Mouse (Mus musculus): ENCODE data around the gene Galnt4. TPM values are rescaled to one million over a fixed set of nuclear protein-coding genes. Genes with fewer than 3 reads are reported as not detected.
"Not testable (repeated sequence)": the region's sequence is repeated elsewhere in the genome, so short reads cannot be mapped to it uniquely, and the experiment has no call there.

The Galnt4 gene
- polyA plus RNA-seq, 1 experiment from 2014 or later = 5.5 TPM

- no peak overlapping the region for H3K27ac ChIP-seq
- no peak overlapping the region for H3K9ac ChIP-seq
- no peak overlapping the region for H3K4me3 ChIP-seq
- WGBS = 86% methylated on average over 11 of the region's 11 CpGs
- H3K36me3 ChIP-seq = no peaks in the 10 kb centered on the region
- no peaks in the 10 kb centered on the region for H3K27me3 ChIP-seq
- no peaks in the 10 kb centered on the region for H3K9me3 ChIP-seq (replicated peaks)
- H3K4me2 ChIP-seq = no peak overlapping the region
- no peak for ATAC-seq (replicated peaks; ENCODE audit: insufficient number of reproducible peaks, insufficient read depth, low FRiP score, low read depth)
- peaks cover 16% of the 10 kb centered on the region for H3K4me1 ChIP-seq (replicated peaks)
Measured at GRCm38 (mm10) chr10:99132595-99133272, 24.8 kb downstream of the Galnt4 start.

DNA sequence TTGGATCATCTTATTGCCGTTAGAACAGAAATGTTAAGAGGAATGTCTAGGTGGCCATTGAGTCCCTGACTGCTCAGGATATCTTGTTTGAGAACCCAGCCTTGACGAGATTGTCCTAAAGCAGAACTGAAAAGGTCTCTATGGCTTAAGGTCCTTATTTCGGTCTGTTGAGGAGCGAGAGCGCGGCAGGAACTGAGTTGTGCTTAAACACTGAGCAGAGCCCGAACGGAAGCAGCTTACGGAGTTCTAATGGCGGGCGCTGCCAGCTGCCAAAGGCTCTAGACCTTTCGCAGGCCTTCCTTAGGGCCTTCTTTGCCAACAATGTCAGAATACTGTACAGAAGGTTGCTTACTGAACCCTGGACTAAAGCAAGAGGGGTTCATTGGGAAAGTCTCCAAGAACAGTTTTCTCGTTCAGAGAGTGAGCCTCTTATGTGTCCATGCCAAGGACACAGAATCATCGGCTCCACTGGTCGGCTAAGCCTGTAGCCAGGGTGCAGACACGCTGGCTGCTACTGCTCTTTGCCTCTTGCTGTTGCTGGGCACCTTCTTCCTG, 25.4 kb downstream of the Galnt4 start:
- no peaks in the 10 kb centered on the region for H3K9me3 ChIP-seq (replicated peaks)
- no peak overlapping the region for H3K9ac ChIP-seq
- no peaks in the 10 kb centered on the region for H3K36me3 ChIP-seq
- H3K4me3 ChIP-seq = no peak overlapping the region
- ATAC-seq (replicated peaks; ENCODE audit: insufficient number of reproducible peaks, insufficient read depth, low FRiP score, low read depth) = no peak
- H3K4me1 ChIP-seq (replicated peaks) = peaks cover 16% of the 10 kb centered on the region
- no peak overlapping the region for H3K4me2 ChIP-seq
- WGBS = 92% methylated on average over 16 of the region's 16 CpGs
- H3K27me3 ChIP-seq = no peaks in the 10 kb centered on the region
- H3K27ac ChIP-seq = no peak overlapping the region

GRCm38 (mm10) chr10:99136337-99136736, 28.4 kb downstream of the Galnt4 start:
- H3K27me3 ChIP-seq = no peaks in the 10 kb centered on the region
- peaks cover 5% of the 10 kb centered on the region for H3K4me1 ChIP-seq (replicated peaks)
- H3K27ac ChIP-seq = no peak overlapping the region

DNA sequence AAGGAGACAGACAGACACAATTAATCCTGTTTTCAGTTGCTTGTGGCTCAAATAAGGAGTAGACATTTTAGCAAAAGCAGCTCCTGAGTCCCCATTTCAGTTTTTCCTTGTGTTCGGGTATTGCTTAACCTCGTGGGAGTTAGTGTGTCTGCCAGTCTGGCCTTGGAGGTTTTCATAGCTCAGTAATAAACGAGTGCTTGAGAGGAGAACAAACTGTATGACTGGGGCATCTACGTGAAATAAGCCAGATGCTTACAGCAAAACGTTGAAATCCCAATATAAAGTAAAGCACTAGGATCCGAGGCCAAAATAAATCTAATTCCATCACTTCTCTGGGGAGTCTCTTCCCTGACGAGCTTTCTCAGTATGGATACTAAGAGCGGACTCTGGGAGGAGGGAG, 37.7 kb downstream of the Galnt4 start:
- no peak for ATAC-seq (replicated peaks; ENCODE audit: insufficient number of reproducible peaks, insufficient read depth, low FRiP score, low read depth)
- Histone ChIP-seq H3K27me3 (no peaks in the 10 kb centered on the region), H3K4me1 (replicated peaks) (no peaks in the 10 kb centered on the region), H3K4me3 (no peak overlapping the region), H3K36me3 (no peaks in the 10 kb centered on the region), H3K9me3 (replicated peaks) (no peaks in the 10 kb centered on the region), H3K9ac (no peak overlapping the region), H3K4me2 (no peak overlapping the region), H3K27ac (no peak overlapping the region)
- 71% methylated on average over 8 of the region's 8 CpGs for WGBS

More at GRCm38 (mm10) chr10:99136337-99136736, 28.4 kb downstream of the Galnt4 start:
- Histone ChIP-seq H3K9ac (no peak overlapping the region), H3K4me3 (no peak overlapping the region), H3K4me2 (0 out of 2 replicates have a peak overlapping the region, but pooled peaks have one; percentile 15), H3K36me3 (no peaks in the 10 kb centered on the region), H3K9me3 (replicated peaks) (no peaks in the 10 kb centered on the region)
- 45% methylated on average over 5 of the region's 5 CpGs for WGBS
- no peak for ATAC-seq (replicated peaks; ENCODE audit: insufficient number of reproducible peaks, insufficient read depth, low FRiP score, low read depth)

DNA sequence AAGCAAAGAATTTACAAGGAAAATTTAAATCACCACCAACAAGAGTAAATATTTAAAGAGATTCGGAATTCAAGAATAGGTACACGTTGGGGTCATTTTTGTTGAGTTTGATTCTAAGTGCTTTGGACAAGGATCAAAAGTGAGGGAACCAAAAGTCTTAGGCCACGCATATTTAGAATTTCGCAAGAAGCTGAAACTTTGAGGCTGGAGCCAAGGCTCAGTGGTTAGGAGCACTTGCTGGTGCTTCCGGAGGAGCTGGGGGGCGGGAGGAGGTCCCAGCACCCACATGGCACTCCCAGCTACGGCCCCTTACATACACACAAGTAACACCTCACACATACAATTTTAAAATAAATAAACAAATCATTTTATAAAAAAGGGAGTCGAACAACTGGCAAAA, 38.6 kb downstream of the Galnt4 start:
- Histone ChIP-seq H3K4me2 (no peak overlapping the region), H3K27me3 (no peaks in the 10 kb centered on the region), H3K9me3 (replicated peaks) (no peaks in the 10 kb centered on the region), H3K9ac (no peak overlapping the region), H3K4me1 (replicated peaks) (no peaks in the 10 kb centered on the region), H3K27ac (no peak overlapping the region), H3K36me3 (no peaks in the 10 kb centered on the region), H3K4me3 (no peak overlapping the region)
- 91% methylated on average over 8 of the region's 8 CpGs for WGBS
- no peak for ATAC-seq (replicated peaks; ENCODE audit: insufficient number of reproducible peaks, insufficient read depth, low FRiP score, low read depth)

DNA sequence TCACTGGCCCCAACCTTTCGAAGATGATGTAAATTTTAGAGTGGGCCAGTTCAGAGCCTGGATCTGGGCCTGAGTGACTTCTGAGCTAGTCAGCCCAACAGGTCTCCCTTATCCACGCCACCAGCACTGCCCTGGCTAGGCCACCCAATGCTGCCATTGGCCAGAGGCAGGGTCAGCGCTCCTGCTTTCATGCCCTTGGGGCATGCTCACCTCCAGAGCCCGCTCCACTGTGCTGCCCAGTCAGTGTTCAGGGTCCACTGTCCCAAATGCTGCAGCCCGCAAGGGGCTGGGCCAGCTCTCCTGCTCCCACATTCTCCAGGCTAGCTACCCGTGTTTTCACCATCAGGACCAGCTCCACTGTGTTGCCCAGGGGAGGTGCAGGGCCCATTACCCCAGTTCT, 42.1 kb downstream of the Galnt4 start:
- Histone ChIP-seq H3K4me2 (no peak overlapping the region), H3K4me3 (no peak overlapping the region), H3K4me1 (replicated peaks) (no peaks in the 10 kb centered on the region), H3K9me3 (replicated peaks) (no peaks in the 10 kb centered on the region), H3K27ac (no peak overlapping the region), H3K9ac (no peak overlapping the region), H3K27me3 (no peaks in the 10 kb centered on the region), H3K36me3 (no peaks in the 10 kb centered on the region)
- WGBS = 90% methylated on average over 6 of the region's 6 CpGs
- ATAC-seq (replicated peaks; ENCODE audit: insufficient number of reproducible peaks, insufficient read depth, low FRiP score, low read depth) = no peak

DNA sequence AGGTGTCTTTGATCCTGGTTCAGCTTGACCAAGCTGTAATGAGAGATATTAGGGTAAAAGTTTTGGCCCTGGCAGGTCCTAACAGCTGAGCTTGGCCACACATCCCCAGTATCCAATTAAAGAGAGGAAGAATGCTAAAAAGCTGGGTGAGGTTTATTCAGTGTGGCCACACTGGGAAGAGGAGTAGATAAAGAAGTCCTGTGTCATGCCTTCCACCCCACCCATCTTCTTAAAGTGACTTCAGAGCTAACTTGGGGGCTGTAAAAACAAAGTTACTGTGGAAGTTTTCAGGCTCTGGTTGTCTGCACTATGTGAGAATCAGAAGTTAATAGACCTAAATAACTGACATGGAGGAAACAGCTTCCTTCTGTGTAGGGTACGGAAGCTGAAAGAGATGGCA, 43.6 kb downstream of the Galnt4 start:
- WGBS = 93% methylated on average over 1 of the region's 1 CpGs
- ATAC-seq (replicated peaks; ENCODE audit: insufficient number of reproducible peaks, insufficient read depth, low FRiP score, low read depth) = no peak
- H3K27ac ChIP-seq = no peak overlapping the region
- H3K9me3 ChIP-seq (replicated peaks) = no peaks in the 10 kb centered on the region
- H3K27me3 ChIP-seq = no peaks in the 10 kb centered on the region
- H3K4me1 ChIP-seq (replicated peaks) = no peaks in the 10 kb centered on the region
- H3K4me2 ChIP-seq = no peak overlapping the region
- no peak overlapping the region for H3K9ac ChIP-seq
- no peak overlapping the region for H3K4me3 ChIP-seq
- H3K36me3 ChIP-seq = no peaks in the 10 kb centered on the region

DNA sequence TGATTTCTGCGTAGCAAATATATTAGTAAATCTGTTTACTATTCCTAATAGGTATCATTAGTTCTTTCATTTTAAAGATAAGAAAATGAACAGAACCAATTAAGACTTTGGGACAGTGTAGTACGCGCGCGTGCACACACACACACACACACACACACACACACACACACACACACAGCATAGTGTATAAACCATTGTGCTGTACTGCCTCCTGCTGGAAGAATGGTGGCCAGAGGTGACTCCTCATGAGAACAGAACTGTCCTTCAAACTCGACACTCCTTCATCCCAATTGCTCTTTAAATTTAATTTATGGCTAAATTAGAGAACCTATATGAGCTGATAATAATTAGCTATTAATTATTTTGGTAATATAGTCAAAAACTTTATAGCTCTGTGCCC, 44.1 kb downstream of the Galnt4 start:
- Histone ChIP-seq H3K9ac (no peak overlapping the region), H3K4me1 (replicated peaks) (no peaks in the 10 kb centered on the region), H3K4me2 (no peak overlapping the region), H3K9me3 (replicated peaks) (no peaks in the 10 kb centered on the region), H3K27ac (no peak overlapping the region), H3K4me3 (no peak overlapping the region), H3K36me3 (no peaks in the 10 kb centered on the region), H3K27me3 (no peaks in the 10 kb centered on the region)
- no peak for ATAC-seq (replicated peaks; ENCODE audit: insufficient number of reproducible peaks, insufficient read depth, low FRiP score, low read depth)
- 89% methylated on average over 6 of the region's 6 CpGs for WGBS

- no peak for ATAC-seq (replicated peaks; ENCODE audit: insufficient number of reproducible peaks, insufficient read depth, low FRiP score, low read depth)
- Histone ChIP-seq H3K4me3 (no peak overlapping the region), H3K36me3 (no peaks in the 10 kb centered on the region), H3K27ac (no peak overlapping the region), H3K27me3 (no peaks in the 10 kb centered on the region), H3K9me3 (replicated peaks) (no peaks in the 10 kb centered on the region), H3K4me1 (replicated peaks) (no peaks in the 10 kb centered on the region), H3K9ac (no peak overlapping the region), H3K4me2 (no peak overlapping the region)
- WGBS = 81% methylated on average over 8 of the region's 8 CpGs
Measured at GRCm38 (mm10) chr10:99154635-99155034, 46.7 kb downstream of the Galnt4 start.

DNA sequence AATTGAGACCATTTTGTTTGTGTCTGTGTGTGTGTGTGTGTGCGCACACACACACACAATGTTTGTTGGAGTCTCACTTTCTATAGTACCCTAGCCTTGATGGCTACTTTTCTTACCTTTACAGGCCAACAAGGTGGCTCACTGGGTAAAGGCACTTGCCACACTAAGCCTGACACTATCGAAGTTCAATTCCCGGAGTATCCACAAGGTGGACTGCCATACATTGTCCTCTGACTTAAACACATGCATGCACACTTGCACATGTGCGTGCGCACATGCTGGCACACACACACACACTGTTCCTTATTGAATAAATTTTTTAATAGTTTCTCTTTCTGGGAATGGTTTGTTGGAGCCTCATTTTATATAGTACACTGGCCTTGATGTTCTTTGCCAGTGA, 48.8 kb downstream of the Galnt4 start:
- Histone ChIP-seq H3K9me3 (replicated peaks) (no peaks in the 10 kb centered on the region), H3K4me3 (no peak overlapping the region), H3K36me3 (0 out of 2 replicates have a peak, but pooled peaks cover 3% of the 10 kb centered on the region), H3K27ac (no peak overlapping the region), H3K4me1 (replicated peaks) (no peaks in the 10 kb centered on the region), H3K4me2 (no peak overlapping the region), H3K27me3 (no peaks in the 10 kb centered on the region), H3K9ac (no peak overlapping the region)
- WGBS = 92% methylated on average over 5 of the region's 5 CpGs
- ATAC-seq (replicated peaks; ENCODE audit: insufficient number of reproducible peaks, insufficient read depth, low FRiP score, low read depth) = no peak

DNA sequence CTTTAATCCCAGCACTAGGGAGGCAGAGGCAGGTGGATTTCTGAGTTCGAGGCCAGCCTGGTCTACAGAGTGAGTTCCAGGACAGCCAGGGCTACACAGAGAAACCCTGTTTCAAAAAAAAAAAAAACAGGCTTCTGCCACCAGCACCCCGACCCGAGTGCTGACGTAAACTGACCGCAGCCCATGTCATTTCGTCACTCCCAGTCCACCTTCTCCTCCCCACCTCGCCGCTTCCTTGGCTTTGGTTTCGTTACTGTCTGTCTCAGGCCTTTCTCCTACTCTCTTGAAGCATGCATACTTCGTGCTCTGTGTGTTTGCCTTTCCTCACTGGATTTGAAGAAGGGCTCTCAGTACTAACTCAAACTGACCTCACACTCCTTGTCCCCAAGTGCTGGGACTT, 49.7 kb downstream of the Galnt4 start:
- H3K9me3 ChIP-seq (replicated peaks); H3K27ac ChIP-seq; H3K36me3 ChIP-seq; H3K9ac ChIP-seq; H3K27me3 ChIP-seq; H3K4me1 ChIP-seq (replicated peaks); H3K4me2 ChIP-seq; H3K4me3 ChIP-seq; ATAC-seq (replicated peaks; ENCODE audit: insufficient number of reproducible peaks, insufficient read depth, low FRiP score, low read depth): not testable (repeated sequence)
- WGBS = 93% methylated on average over 10 of the region's 10 CpGs

DNA sequence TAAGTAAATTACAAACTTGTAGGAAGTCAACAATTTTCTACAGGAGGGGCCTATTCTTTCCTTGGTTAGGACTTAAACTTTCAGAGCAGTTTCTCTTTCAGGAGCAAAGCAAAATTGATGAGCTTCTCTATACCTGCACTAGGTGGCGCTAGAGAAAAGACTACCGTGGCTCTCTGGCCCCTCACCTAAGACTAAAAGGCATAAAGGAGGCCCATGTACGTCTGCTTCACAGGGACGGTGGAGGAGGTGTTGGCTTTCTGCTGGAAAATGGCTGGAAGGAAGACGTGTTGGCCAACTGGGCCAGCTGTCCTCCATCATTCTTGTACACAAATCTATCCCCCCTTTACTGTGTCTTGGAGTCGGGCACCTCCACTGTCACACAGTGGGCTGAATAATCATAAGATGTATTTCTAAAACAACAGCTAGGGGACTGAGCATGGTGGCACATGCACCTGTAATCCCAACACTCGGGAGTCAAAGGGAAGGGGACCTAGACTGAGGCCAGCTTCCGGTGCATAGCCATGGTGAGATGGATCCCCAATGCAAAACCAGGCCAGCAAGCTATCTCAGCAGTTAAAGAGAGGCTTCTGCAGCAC, 54.1 kb downstream of the Galnt4 start:
- no peak for ATAC-seq (replicated peaks; ENCODE audit: insufficient number of reproducible peaks, insufficient read depth, low FRiP score, low read depth)
- Histone ChIP-seq H3K9ac (no peak overlapping the region), H3K36me3 (0 out of 2 replicates have a peak, but pooled peaks cover 3% of the 10 kb centered on the region), H3K27me3 (no peaks in the 10 kb centered on the region), H3K4me3 (no peak overlapping the region), H3K4me2 (no peak overlapping the region), H3K27ac (no peak overlapping the region), H3K9me3 (replicated peaks) (no peaks in the 10 kb centered on the region), H3K4me1 (replicated peaks) (peaks cover 12% of the 10 kb centered on the region)
- WGBS = 38% methylated on average over 8 of the region's 8 CpGs

Measured in heart, embryonic 15.5 days (tissue).